In genomic region chr10:16317026-16317425, GRCm38 (mm10) we compare ENCODE assay signal across 28 mouse cellular contexts.
"Had no signal": no experiment of that assay in that cellular context is flagged by ENCODE, and none has a peak within 500 bp of the region (broad histone marks: within the 10 kb centered on the region; RNA-seq: fewer than 3 reads in every experiment).

No protein-coding gene starts in this region.

- H3K36me3 ChIP-seq: embryonic facial prominence, embryonic 10.5 days; embryonic facial prominence, embryonic 12.5 days; embryonic facial prominence, embryonic 13.5 days; embryonic facial prominence, embryonic 15.5 days; forebrain, embryonic 10.5 days; forebrain, embryonic 12.5 days; forebrain, embryonic 15.5 days had no signal

- H3K9me3 ChIP-seq: embryonic facial prominence, embryonic 10.5 days; embryonic facial prominence, embryonic 12.5 days; embryonic facial prominence, embryonic 13.5 days; embryonic facial prominence, embryonic 15.5 days; forebrain, embryonic 10.5 days; forebrain, embryonic 12.5 days; forebrain, embryonic 13.5 days; forebrain, embryonic 15.5 days had no signal

- H3K4me2 ChIP-seq: embryonic facial prominence, embryonic 12.5 days; embryonic facial prominence, embryonic 13.5 days; embryonic facial prominence, embryonic 15.5 days; forebrain, embryonic 12.5 days; forebrain, embryonic 13.5 days; forebrain, embryonic 15.5 days; heart, embryonic 11.5 days had no signal

- H3K27me3 ChIP-seq: embryonic facial prominence, embryonic 12.5 days; embryonic facial prominence, embryonic 13.5 days; embryonic facial prominence, embryonic 15.5 days; forebrain, embryonic 12.5 days; forebrain, embryonic 13.5 days; forebrain, embryonic 15.5 days had no signal

- ATAC-seq: forebrain, embryonic 13.5 days; forebrain, embryonic 14.5 days; forebrain, embryonic 15.5 days; forebrain, embryonic 16.5 days had no signal

- H3K27ac ChIP-seq: embryonic facial prominence, embryonic 10.5 days; embryonic facial prominence, embryonic 12.5 days; embryonic facial prominence, embryonic 13.5 days; embryonic facial prominence, embryonic 15.5 days; forebrain, embryonic 10.5 days; forebrain, embryonic 12.5 days; forebrain, embryonic 13.5 days; forebrain, embryonic 15.5 days; gastrocnemius, adult 2 months; heart, adult 2 months had no signal

- H3K4me1 ChIP-seq: embryonic facial prominence, embryonic 10.5 days; embryonic facial prominence, embryonic 12.5 days; embryonic facial prominence, embryonic 13.5 days; embryonic facial prominence, embryonic 15.5 days; forebrain, embryonic 10.5 days; forebrain, embryonic 12.5 days; forebrain, embryonic 13.5 days; forebrain, embryonic 15.5 days had no signal

- DNase-seq: cerebellum, adult 2 months; cerebellum, adult 8-10 months; cerebellum, adult 9-10 months; cerebellum, adult 9-11 months; cerebellum, postnatal 10 days; cerebellum, postnatal 14 days; cerebellum, postnatal 25 days; cerebellum, postnatal 36 days; embryo, embryonic 11 days; gastrocnemius, adult 2 months; gastrocnemius, postnatal 10 days; gastrocnemius, postnatal 14 days; gastrocnemius, postnatal 25 days; gastrocnemius, postnatal 36 days; heart, adult 18-20 months; heart, adult 2 months had no signal

- H3K9ac ChIP-seq: embryonic facial prominence, embryonic 12.5 days; embryonic facial prominence, embryonic 13.5 days; embryonic facial prominence, embryonic 15.5 days; forebrain, embryonic 12.5 days; forebrain, embryonic 13.5 days; forebrain, embryonic 15.5 days had no signal

- H3K4me3 ChIP-seq: embryonic facial prominence, embryonic 10.5 days; embryonic facial prominence, embryonic 12.5 days; embryonic facial prominence, embryonic 13.5 days; embryonic facial prominence, embryonic 15.5 days; erythroblast, embryonic 14.5 days; forebrain, embryonic 10.5 days; forebrain, embryonic 12.5 days; forebrain, embryonic 13.5 days; forebrain, embryonic 15.5 days; gastrocnemius, adult 2 months; heart, adult 2 months had no signal
